Mouse (Mus musculus) embryonic facial prominence, embryonic 11.5 days (tissue): Measurements from ENCODE around the gene Cemip. TPM values are rescaled to one million over a fixed set of nuclear protein-coding genes. Genes with fewer than 3 reads are reported as not detected.

Experiments
- ATAC-seq: fragments of 200-750 bp; cut with Nextera tagmentation; replicated peaks from 2 replicates; pipeline ENCODE4 v1.8.0; 2017; ENCODE audit warnings: low read depth; ENCODE audit not compliant: insufficient number of reproducible peaks, low FRiP score, low TSS enrichment
- DNase-seq: peaks from one replicate; pipeline ENCODE4 v3.0.0-alpha.2; 2015; ENCODE audit warnings: low spot score
- H3K27ac ChIP-seq: fragments of 300-500 bp; sonication (generic); replicated peaks from 2 replicates; pipeline ENCODE4 v1.5.1; 2014; ENCODE audit warnings: mild to moderate bottlenecking, low read depth, low read length, control low read depth
- H3K27me3 ChIP-seq: fragments of 300-500 bp; sonication (generic); 2 replicates; pipeline ENCODE4 v1.6.1; 2014; ENCODE audit warnings: mild to moderate bottlenecking, low read length, moderate library complexity, mixed read lengths; ENCODE audit not compliant: control insufficient read depth, insufficient read depth
- H3K36me3 ChIP-seq: fragments of 300-500 bp; sonication (generic); replicated peaks from 2 replicates; pipeline ENCODE4 v1.6.1; 2014; ENCODE audit warnings: low read depth, mild to moderate bottlenecking, low read length, moderate library complexity, mixed read lengths; ENCODE audit not compliant: control insufficient read depth, insufficient read depth
- H3K4me1 ChIP-seq: fragments of 300-500 bp; sonication (generic); 2 replicates; pipeline ENCODE4 v1.6.1; 2014; ENCODE audit warnings: low read length, mixed read lengths; ENCODE audit not compliant: control insufficient read depth, insufficient read depth
- H3K4me2 ChIP-seq: fragments of 300-500 bp; sonication (generic); 2 replicates; pipeline ENCODE4 v1.6.1; 2014; ENCODE audit warnings: low read depth, mild to moderate bottlenecking, control low read depth, low read length, moderate library complexity
- H3K4me3 ChIP-seq: fragments of 300-500 bp; sonication (generic); 2 replicates; pipeline ENCODE4 v1.5.1; 2014; ENCODE audit warnings: low read depth, low read length, control low read depth
- H3K9ac ChIP-seq: fragments of 300-500 bp; sonication (generic); replicated peaks from 2 replicates; pipeline ENCODE4 v1.6.1; 2014; ENCODE audit warnings: mild to moderate bottlenecking, control low read depth, low read length
- H3K9me3 ChIP-seq: fragments of 300-500 bp; sonication (generic); replicated peaks from 2 replicates; pipeline ENCODE4 v1.6.1; 2016; ENCODE audit warnings: mild to moderate bottlenecking, low read length, inconsistent platforms, mixed read lengths; ENCODE audit not compliant: control insufficient read depth
- WGBS: fragments of 180-500 bp; shearing (Covaris S2); extraction: QIAGEN DNeasy Blood & Tissue Kit; methylation state at CpG from one replicate; pipeline ENCODE4 v1.1.7; 2014; 5-methylcytosine and 5-hydroxymethylcytosine counted together
- polyA plus RNA-seq: library from polyadenylated mRNA; unstranded; fragments of >200 nt; fragmentation: Nextera tagmentation; extraction: Ambion mirVana; gene quantifications from 2 replicates; pipeline ENCODE4 v1.2.1, GENCODE M21; 2014

Cemip gene
- polyA plus RNA-seq, 1 experiment from 2014 or later: 0.58 TPM

GRCm38 (mm10) chr7:84018291-84019266 is 67.7 kb downstream of the Cemip start:
- H3K36me3 ChIP-seq: no peaks in the 10 kb centered on the region
- H3K9me3 ChIP-seq: no peaks in the 10 kb centered on the region
- H3K4me2 ChIP-seq: no peak overlapping the region
- no peaks in the 10 kb centered on the region for H3K27me3 ChIP-seq
- no peak overlapping the region for H3K27ac ChIP-seq
- DNase-seq (no peak), ATAC-seq (no peak)
- H3K4me3 ChIP-seq: no peak overlapping the region
- 75% methylated on average over 5 of the region's 5 CpGs for WGBS
- H3K9ac ChIP-seq: no peak overlapping the region
- H3K4me1 ChIP-seq: no peaks in the 10 kb centered on the region

GRCm38 (mm10) chr7:84015050-84015449 is 71.3 kb downstream of the Cemip start:
- no peaks in the 10 kb centered on the region for H3K9me3 ChIP-seq
- no peaks in the 10 kb centered on the region for H3K4me1 ChIP-seq
- ATAC-seq (no peak), DNase-seq (no peak)
- H3K4me3 ChIP-seq: no peak overlapping the region
- H3K27ac ChIP-seq: no peak overlapping the region
- WGBS: 83% methylated on average over 1 of the region's 1 CpGs
- no peak overlapping the region for H3K9ac ChIP-seq
- H3K4me2 ChIP-seq: no peak overlapping the region
- no peaks in the 10 kb centered on the region for H3K36me3 ChIP-seq
- no peaks in the 10 kb centered on the region for H3K27me3 ChIP-seq

- DNase-seq (no peak), ATAC-seq (no peak)
- no peaks in the 10 kb centered on the region for H3K9me3 ChIP-seq
- no peak overlapping the region for H3K4me3 ChIP-seq
- H3K27me3 ChIP-seq: no peaks in the 10 kb centered on the region
- H3K4me1 ChIP-seq: no peaks in the 10 kb centered on the region
- WGBS: 81% methylated on average over 4 of the region's 4 CpGs
- H3K4me2 ChIP-seq: no peak overlapping the region
- H3K27ac ChIP-seq: no peak overlapping the region
- no peaks in the 10 kb centered on the region for H3K36me3 ChIP-seq
- H3K9ac ChIP-seq: no peak overlapping the region
These were observed 72.6 kb downstream of the Cemip start for GRCm38 (mm10) chr7:84013656-84014055.

- H3K36me3 ChIP-seq: no peaks in the 10 kb centered on the region
- DNase-seq (no peak), ATAC-seq (no peak)
- H3K27me3 ChIP-seq: no peaks in the 10 kb centered on the region
- no peak overlapping the region for H3K27ac ChIP-seq
- no peaks in the 10 kb centered on the region for H3K9me3 ChIP-seq
- H3K4me1 ChIP-seq: no peaks in the 10 kb centered on the region
- H3K9ac ChIP-seq: no peak overlapping the region
- H3K4me2 ChIP-seq: no peak overlapping the region
- 63% methylated on average over 6 of the region's 6 CpGs for WGBS
- H3K4me3 ChIP-seq: no peak overlapping the region
These were observed 81.9 kb downstream of the Cemip start for GRCm38 (mm10) chr7:84004357-84004756.

GRCm38 (mm10) chr7:84001516-84001915 is 84.8 kb downstream of the Cemip start:
- ATAC-seq: no peak
- no peak for DNase-seq
- Histone ChIP-seq H3K27ac (no peak overlapping the region), H3K36me3 (no peaks in the 10 kb centered on the region), H3K27me3 (no peaks in the 10 kb centered on the region), H3K9me3 (no peaks in the 10 kb centered on the region), H3K4me3 (no peak overlapping the region), H3K4me1 (no peaks in the 10 kb centered on the region), H3K9ac (no peak overlapping the region), H3K4me2 (no peak overlapping the region)
- 89% methylated on average over 3 of the region's 3 CpGs for WGBS

GRCm38 (mm10) chr7:84000671-84001070 is 85.6 kb downstream of the Cemip start:
- no peak overlapping the region for H3K27ac ChIP-seq
- ATAC-seq: no peak
- H3K4me2 ChIP-seq: no peak overlapping the region
- no peak overlapping the region for H3K9ac ChIP-seq
- no peaks in the 10 kb centered on the region for H3K27me3 ChIP-seq
- H3K9me3 ChIP-seq: no peaks in the 10 kb centered on the region
- DNase-seq: no peak
- H3K4me3 ChIP-seq: no peak overlapping the region
- WGBS: 92% methylated on average over 2 of the region's 2 CpGs
- no peaks in the 10 kb centered on the region for H3K4me1 ChIP-seq
- H3K36me3 ChIP-seq: no peaks in the 10 kb centered on the region

GRCm38 (mm10) chr7:83999647-84000046 is 86.7 kb downstream of the Cemip start:
- no peak for DNase-seq
- Histone ChIP-seq H3K9ac (no peak overlapping the region), H3K27me3 (no peaks in the 10 kb centered on the region), H3K9me3 (no peaks in the 10 kb centered on the region), H3K4me3 (no peak overlapping the region), H3K36me3 (no peaks in the 10 kb centered on the region), H3K4me2 (no peak overlapping the region), H3K27ac (no peak overlapping the region), H3K4me1 (no peaks in the 10 kb centered on the region)
- 86% methylated on average over 1 of the region's 1 CpGs for WGBS
- no peak for ATAC-seq

- ATAC-seq: no peak
- no peak overlapping the region for H3K9ac ChIP-seq
- 82% methylated on average over 1 of the region's 1 CpGs for WGBS
These were observed 92.0 kb downstream of the Cemip start for GRCm38 (mm10) chr7:83994348-83994747.

More at GRCm38 (mm10) chr7:83994348-83994747, 92.0 kb downstream of the Cemip start:
- Histone ChIP-seq H3K27me3 (no peaks in the 10 kb centered on the region), H3K36me3 (no peaks in the 10 kb centered on the region), H3K27ac (no peak overlapping the region), H3K4me2 (no peak overlapping the region), H3K4me1 (no peaks in the 10 kb centered on the region), H3K4me3 (no peak overlapping the region), H3K9me3 (no peaks in the 10 kb centered on the region)
- DNase-seq: no peak
